Mouse (Mus musculus): ENCODE data around the gene Tph2. TPM values are rescaled to one million over a fixed set of nuclear protein-coding genes. Genes with fewer than 3 reads are reported as not detected.
A peak's percentile ranks its signal among the peaks of the same experiment; 100 is the strongest.

The Tph2 gene
- polyA plus RNA-seq, 1 experiment: 0.12 TPM

DNA sequence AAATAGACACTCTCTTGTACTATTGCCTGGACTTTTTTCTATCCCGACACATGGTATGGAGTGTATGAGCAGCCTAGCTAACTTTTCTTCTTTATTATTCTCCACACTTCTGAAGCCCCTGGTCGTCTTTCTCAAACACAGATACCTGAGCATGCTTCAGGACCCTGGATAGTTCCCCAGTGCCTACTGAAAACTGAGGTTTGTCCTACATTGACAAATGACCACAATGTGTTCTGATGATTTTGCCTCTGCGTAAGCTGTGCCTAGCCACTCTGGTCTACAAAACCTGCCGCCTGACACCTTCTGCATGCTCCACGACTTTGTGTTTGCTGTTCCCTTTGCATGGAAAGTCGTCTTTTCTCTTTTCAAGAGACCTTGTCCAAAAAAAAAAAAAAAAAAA is 41.2 kb downstream of the Tph2 start:
- Histone ChIP-seq H3ac (ENCODE audit: control insufficient read depth, insufficient read length) (no peak overlapping the region), H3K79me2 (ENCODE audit: control insufficient read depth, insufficient read depth) (no peaks in the 10 kb centered on the region), H3K27me3 (ENCODE audit: control insufficient read depth, insufficient read depth, insufficient read length) (peaks cover 5% of the 10 kb centered on the region), H3K4me3 (no peak overlapping the region), H3K4me2 (ENCODE audit: low read depth) (no peak overlapping the region), H3K36me3 (ENCODE audit: control insufficient read depth, insufficient read depth) (no peaks in the 10 kb centered on the region)
- TF ChIP-seq MYOG (IDR thresholded peaks at IDR 0.05; ENCODE audit: control insufficient read depth in 1 of 3, insufficient read depth in 1 of 3, insufficient read length in 2 of 3, low read depth in 2 of 3): no peak
- no peak for TF ChIP-seq SRF (IDR thresholded peaks at IDR 0.05; ENCODE audit: control insufficient read depth, insufficient read length, low read depth)
- TF ChIP-seq REST (IDR thresholded peaks at IDR 0.05; ENCODE audit: insufficient read depth, insufficient read length): peak; percentile 60
- TF ChIP-seq E2F4 (IDR thresholded peaks at IDR 0.05; ENCODE audit: insufficient read depth): no peak
- TF ChIP-seq CEBPB (IDR thresholded peaks at IDR 0.05; ENCODE audit: insufficient read depth, poor library complexity, severe bottlenecking): no peak
- no peak for TF ChIP-seq MYOD1 (IDR thresholded peaks at IDR 0.05; ENCODE audit: control insufficient read depth in 1 of 3, insufficient read length in 2 of 3, low read depth in 2 of 3)
- TF ChIP-seq MAX (IDR thresholded peaks at IDR 0.05; ENCODE audit: low read depth): peak; percentile 42
- no peak for TF ChIP-seq POLR2AphosphoS2 (IDR thresholded peaks at IDR 0.05; ENCODE audit: insufficient read length, low read depth)

DNA sequence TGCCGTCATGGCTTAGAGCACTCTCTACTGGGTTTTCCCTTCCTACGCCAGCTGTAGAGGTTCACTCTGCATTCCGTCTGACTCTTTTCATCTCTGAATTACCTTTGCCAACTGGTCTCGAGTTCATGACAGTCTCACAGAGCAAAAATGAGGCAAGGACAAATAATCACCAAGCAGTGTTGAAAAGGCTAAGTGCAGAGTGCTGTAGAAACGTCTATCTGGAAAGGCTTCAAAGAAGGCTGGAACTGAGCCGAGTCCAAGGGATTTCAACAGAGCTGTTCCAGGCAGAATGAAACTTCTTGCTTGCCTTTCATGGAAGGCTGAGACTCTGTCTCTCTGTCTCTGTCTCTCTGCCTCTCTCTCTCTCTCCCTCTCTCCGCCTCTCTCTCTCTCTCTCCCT is 47.8 kb downstream of the Tph2 start:
- Histone ChIP-seq H3K79me2 (ENCODE audit: control insufficient read depth, insufficient read depth) (no peaks in the 10 kb centered on the region), H3K4me3 (no peak overlapping the region), H3K27me3 (ENCODE audit: control insufficient read depth, insufficient read depth, insufficient read length) (no peaks in the 10 kb centered on the region), H3K4me2 (ENCODE audit: low read depth) (no peak overlapping the region), H3K36me3 (ENCODE audit: control insufficient read depth, insufficient read depth) (no peaks in the 10 kb centered on the region), H3ac (ENCODE audit: control insufficient read depth, insufficient read length) (no peak overlapping the region)
- TF ChIP-seq SRF (IDR thresholded peaks at IDR 0.05; ENCODE audit: control insufficient read depth, insufficient read length, low read depth) (no peak), POLR2A (IDR thresholded peaks at IDR 0.05; ENCODE audit: insufficient read length, low read depth) (no peak), CEBPB (IDR thresholded peaks at IDR 0.05; ENCODE audit: insufficient read depth, poor library complexity, severe bottlenecking) (no peak), TCF3 (IDR thresholded peaks at IDR 0.05; ENCODE audit: insufficient read length, low read depth) (no peak), MYOG (IDR thresholded peaks at IDR 0.05; ENCODE audit: control insufficient read depth in 1 of 3, insufficient read depth in 1 of 3, insufficient read length in 2 of 3, low read depth in 2 of 3) (no peak), REST (IDR thresholded peaks at IDR 0.05; ENCODE audit: insufficient read depth, insufficient read length) (no peak), MYOD1 (IDR thresholded peaks at IDR 0.05; ENCODE audit: control insufficient read depth in 1 of 3, insufficient read length in 2 of 3, low read depth in 2 of 3) (no peak), POLR2AphosphoS2 (IDR thresholded peaks at IDR 0.05; ENCODE audit: insufficient read length, low read depth) (no peak), TCF12 (IDR thresholded peaks at IDR 0.05; ENCODE audit: insufficient read depth, poor library complexity, severe bottlenecking) (no peak), USF1 (IDR thresholded peaks at IDR 0.05; ENCODE audit: low read depth) (no peak), E2F4 (IDR thresholded peaks at IDR 0.05; ENCODE audit: insufficient read depth) (no peak), MAX (IDR thresholded peaks at IDR 0.05; ENCODE audit: low read depth) (no peak)

DNA sequence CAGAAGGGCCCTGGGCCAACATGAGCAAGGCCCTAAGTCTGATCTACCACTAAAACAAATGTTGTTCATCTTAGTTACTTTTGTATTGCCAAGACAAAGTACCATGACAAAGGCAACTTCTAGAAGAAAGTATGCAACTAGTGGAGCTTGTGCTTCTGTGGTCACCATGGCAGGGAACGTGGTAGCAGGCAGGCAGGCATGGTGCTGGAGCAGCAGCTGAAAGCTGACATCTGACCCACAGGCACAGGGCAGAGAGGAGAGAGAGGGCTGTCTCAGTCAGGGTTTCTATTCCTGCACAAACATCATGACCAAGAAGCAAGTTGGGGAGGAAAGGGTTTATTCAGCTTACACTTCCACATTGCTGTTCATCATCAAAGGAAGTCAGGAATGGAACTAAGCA is 56.9 kb downstream of the Tph2 start:
- Histone ChIP-seq H3K36me3 (ENCODE audit: control insufficient read depth, insufficient read depth) (no peaks in the 10 kb centered on the region), H3K79me2 (ENCODE audit: control insufficient read depth, insufficient read depth) (no peaks in the 10 kb centered on the region)

DNA sequence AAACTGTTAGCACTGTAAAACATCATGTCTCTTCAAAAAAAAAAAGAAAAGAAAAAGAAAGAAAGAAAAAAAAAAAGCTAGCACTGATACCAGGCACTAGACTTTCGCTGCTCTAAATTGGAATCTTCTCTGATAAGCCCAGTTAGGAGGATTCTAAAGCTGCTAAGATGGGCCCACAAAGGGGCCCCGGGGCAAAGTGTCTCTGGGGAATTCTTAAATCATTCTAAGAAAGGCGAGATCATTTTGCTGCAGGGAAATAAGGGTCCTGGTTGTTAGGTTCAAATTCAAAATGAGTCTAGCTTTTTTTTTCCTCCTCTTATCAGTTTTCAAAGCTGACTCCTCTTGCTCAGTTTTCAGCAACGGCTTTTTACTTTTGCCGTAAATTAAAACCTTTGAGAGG is 59.3 kb downstream of the Tph2 start:
- Histone ChIP-seq H3ac (ENCODE audit: control insufficient read depth, insufficient read length) (no peak overlapping the region), H3K27me3 (ENCODE audit: control insufficient read depth, insufficient read depth, insufficient read length) (no peaks in the 10 kb centered on the region), H3K79me2 (ENCODE audit: control insufficient read depth, insufficient read depth) (no peaks in the 10 kb centered on the region), H3K4me2 (ENCODE audit: low read depth) (no peak overlapping the region), H3K36me3 (ENCODE audit: control insufficient read depth, insufficient read depth) (no peaks in the 10 kb centered on the region), H3K4me3 (no peak overlapping the region)
- TF ChIP-seq MAX (IDR thresholded peaks at IDR 0.05; ENCODE audit: low read depth) (no peak), TCF12 (IDR thresholded peaks at IDR 0.05; ENCODE audit: insufficient read depth, poor library complexity, severe bottlenecking) (no peak), E2F4 (IDR thresholded peaks at IDR 0.05; ENCODE audit: insufficient read depth) (no peak), CEBPB (IDR thresholded peaks at IDR 0.05; ENCODE audit: insufficient read depth, poor library complexity, severe bottlenecking) (no peak)

More for the DNA sequence above, 56.9 kb downstream of the Tph2 start:
- Histone ChIP-seq H3ac (ENCODE audit: control insufficient read depth, insufficient read length) (no peak overlapping the region), H3K27me3 (ENCODE audit: control insufficient read depth, insufficient read depth, insufficient read length) (no peaks in the 10 kb centered on the region), H3K4me3 (no peak overlapping the region), H3K4me2 (ENCODE audit: low read depth) (no peak overlapping the region)
- no peak for TF ChIP-seq POLR2A (IDR thresholded peaks at IDR 0.05; ENCODE audit: insufficient read length, low read depth)
- peak in 2 of 3 experiments; percentile 19 to 55 for TF ChIP-seq MYOD1 (IDR thresholded peaks at IDR 0.05; ENCODE audit: control insufficient read depth in 1 of 3, insufficient read length in 2 of 3, low read depth in 2 of 3)
- peak in 1 of 3 experiments; percentile 15 for TF ChIP-seq MYOG (IDR thresholded peaks at IDR 0.05; ENCODE audit: control insufficient read depth in 1 of 3, insufficient read depth in 1 of 3, insufficient read length in 2 of 3, low read depth in 2 of 3)

DNA sequence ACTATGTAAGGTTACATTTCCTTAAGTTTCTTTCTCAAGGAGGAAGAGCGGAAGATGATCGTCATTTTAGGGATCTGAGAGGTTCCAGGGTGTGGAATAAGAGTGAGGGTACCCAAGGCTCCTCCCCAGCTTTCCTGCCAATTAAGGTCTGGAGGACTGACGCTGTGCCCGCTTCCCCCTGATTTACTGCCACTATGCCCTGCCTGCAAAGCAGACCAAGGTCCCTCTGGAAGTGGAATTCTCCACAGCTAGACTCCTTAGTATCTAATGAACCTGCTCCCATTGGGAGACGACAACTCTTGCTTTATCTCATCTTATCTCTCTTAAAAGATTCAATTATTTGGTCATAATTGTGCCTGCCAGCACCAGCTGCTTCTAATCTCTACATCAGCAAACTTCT is 59.8 kb downstream of the Tph2 start:
- no peaks in the 10 kb centered on the region for H3K79me2 ChIP-seq (ENCODE audit: control insufficient read depth, insufficient read depth)
- H3ac ChIP-seq (ENCODE audit: control insufficient read depth, insufficient read length): no peak overlapping the region
- H3K27me3 ChIP-seq (ENCODE audit: control insufficient read depth, insufficient read depth, insufficient read length): no peaks in the 10 kb centered on the region
- no peak for TF ChIP-seq POLR2A (IDR thresholded peaks at IDR 0.05; ENCODE audit: insufficient read length, low read depth)
- no peak for TF ChIP-seq POLR2AphosphoS2 (IDR thresholded peaks at IDR 0.05; ENCODE audit: insufficient read length, low read depth)
- no peak for TF ChIP-seq MYOD1 (IDR thresholded peaks at IDR 0.05; ENCODE audit: control insufficient read depth in 1 of 3, insufficient read length in 2 of 3, low read depth in 2 of 3)
- TF ChIP-seq SRF (IDR thresholded peaks at IDR 0.05; ENCODE audit: control insufficient read depth, insufficient read length, low read depth): no peak
- no peak for TF ChIP-seq MAX (IDR thresholded peaks at IDR 0.05; ENCODE audit: low read depth)
- TF ChIP-seq TCF12 (IDR thresholded peaks at IDR 0.05; ENCODE audit: insufficient read depth, poor library complexity, severe bottlenecking): no peak
- no peak for TF ChIP-seq REST (IDR thresholded peaks at IDR 0.05; ENCODE audit: insufficient read depth, insufficient read length)
- TF ChIP-seq CEBPB (IDR thresholded peaks at IDR 0.05; ENCODE audit: insufficient read depth, poor library complexity, severe bottlenecking): no peak
- no peak for TF ChIP-seq E2F4 (IDR thresholded peaks at IDR 0.05; ENCODE audit: insufficient read depth)
- TF ChIP-seq USF1 (IDR thresholded peaks at IDR 0.05; ENCODE audit: low read depth): no peak
- no peak for TF ChIP-seq MYOG (IDR thresholded peaks at IDR 0.05; ENCODE audit: control insufficient read depth in 1 of 3, insufficient read depth in 1 of 3, insufficient read length in 2 of 3, low read depth in 2 of 3)
- TF ChIP-seq TCF3 (IDR thresholded peaks at IDR 0.05; ENCODE audit: insufficient read length, low read depth): no peak
- no peak overlapping the region for H3K4me3 ChIP-seq
- H3K4me2 ChIP-seq (ENCODE audit: low read depth): no peak overlapping the region
- H3K36me3 ChIP-seq (ENCODE audit: control insufficient read depth, insufficient read depth): no peaks in the 10 kb centered on the region
